Mouse (Mus musculus): ENCODE results near the gene Vezf1. TPM values are rescaled to one million over a fixed set of nuclear protein-coding genes. Genes with fewer than 3 reads are reported as not detected.

The Vezf1 gene
- total and polyA plus RNA-seq, 3 experiments, result 8.0 to 20.8 TPM; not detected in 1

GRCm38 (mm10) chr11:88045878-88046277, 22.2 kb upstream of the Vezf1 start (continued):
- TF ChIP-seq KAT2A (conservative IDR thresholded peaks at IDR 0.05; ENCODE audit: low read depth, low read length) (no peak), GABPA (IDR thresholded peaks at IDR 0.05; ENCODE audit: low read depth, low read length) (no peak), MXI1 (IDR thresholded peaks at IDR 0.05; ENCODE audit: low read depth, low read length) (peak; percentile 91), JUND (IDR thresholded peaks at IDR 0.05; ENCODE audit: low read depth, low read length) (no peak), MYC (IDR thresholded peaks at IDR 0.05; ENCODE audit: low read depth, low read length) (peak; percentile 82), SMC3 (IDR thresholded peaks at IDR 0.05; ENCODE audit: low read depth, low read length) (no peak), BHLHE40 (IDR thresholded peaks at IDR 0.05; ENCODE audit: borderline replicate concordance, low read depth, low read length) (0 out of 2 replicates have a peak, but pooled peaks have one; percentile 4), ZC3H11A (IDR thresholded peaks at IDR 0.05; ENCODE audit: low read depth, low read length) (no peak), ELF1 (IDR thresholded peaks at IDR 0.05; ENCODE audit: low read depth, low read length) (no peak), USF2 (IDR thresholded peaks at IDR 0.05; ENCODE audit: borderline replicate concordance in 1 of 2, insufficient read depth in 1 of 2, low read depth in 1 of 2, low read length in 2 of 2) (no peak), ZKSCAN1 (IDR thresholded peaks at IDR 0.05; ENCODE audit: low read depth, low read length) (no peak), HCFC1 (IDR thresholded peaks at IDR 0.05; ENCODE audit: low read depth, low read length) (0 out of 2 replicates have a peak, but pooled peaks have one; percentile 22), ETS1 (IDR thresholded peaks at IDR 0.05; ENCODE audit: low read depth, low read length) (peak; percentile 91), E2F4 (IDR thresholded peaks at IDR 0.05; ENCODE audit: borderline replicate concordance, low read depth, low read length) (no peak), CHD1 (IDR thresholded peaks at IDR 0.05; ENCODE audit: low read depth, low read length) (no peak), RAD21 (IDR thresholded peaks at IDR 0.05; ENCODE audit: low read depth, low read length) (no peak), USF1 (IDR thresholded peaks at IDR 0.05; ENCODE audit: low read depth, low read length) (peak; percentile 33; the same call in 1 of the 2 replicates), EP300 (IDR thresholded peaks at IDR 0.05; ENCODE audit: low read depth in 1 of 2, low read length in 2 of 2) (peak; percentile 3 to 33; a peak in 2 of 4 replicates), TCF12 (IDR thresholded peaks at IDR 0.05; ENCODE audit: low read depth, low read length) (no peak; the same call in 1 of the 2 replicates), RCOR1 (IDR thresholded peaks at IDR 0.05; ENCODE audit: low read depth, low read length) (peak; percentile 20; the same call in 1 of the 2 replicates), POLR2A (IDR thresholded peaks at IDR 0.05; ENCODE audit: control insufficient read depth in 1 of 2, insufficient read depth in 1 of 2, low read depth in 1 of 2, low read length in 2 of 2, poor library complexity in 1 of 2) (peak in 1 of 2 experiments; percentile 37; a peak in 2 of 4 replicates)

GRCm38 (mm10) chr11:88046323-88046937, 21.6 kb upstream of the Vezf1 start:
- Histone ChIP-seq H3K9me3 (replicated peaks; ENCODE audit: insufficient read depth, low read length) (no peaks in the 10 kb centered on the region), H3K9ac (ENCODE audit: control insufficient read depth, low read depth, low read length, poor library complexity, severe bottlenecking) (peak overlapping the region; percentile 91), H3K4me1 (ENCODE audit: control insufficient read depth in 1 of 2, insufficient read depth in 2 of 2, low read length in 2 of 2) (peaks cover 5 to 17% of the 10 kb centered on the region in 2 experiments), H3K27ac (ENCODE audit: control insufficient read depth, low read depth, low read length) (peak overlapping the region; percentile 98), H3K4me3 (ENCODE audit: control insufficient read depth in 1 of 2, insufficient read depth in 1 of 2, low read depth in 2 of 2, low read length in 2 of 2) (peak overlapping the region; percentile 63 to 71), H3K27me3 (ENCODE audit: control insufficient read depth in 1 of 2, insufficient read depth in 2 of 2, low read length in 2 of 2) (no peaks in the 10 kb centered on the region), H3K79me2 (ENCODE audit: control insufficient read depth, insufficient read depth, low read length, poor library complexity) (peaks cover 33% of the 10 kb centered on the region), H3K36me3 (ENCODE audit: control insufficient read depth in 1 of 2, insufficient read depth in 2 of 2, low read length in 2 of 2) (peaks cover 27 to 29% of the 10 kb centered on the region in 2 experiments)
- DNase-seq (ENCODE audit: low read depth, low spot score), result peak; percentile 90
- no peak for TF ChIP-seq ZNF384 (IDR thresholded peaks at IDR 0.05; ENCODE audit: low read depth, low read length)
- TF ChIP-seq TBP (IDR thresholded peaks at IDR 0.05; ENCODE audit: low read depth, low read length), result peak; percentile 98
- TF ChIP-seq NRF1 (IDR thresholded peaks at IDR 0.05; ENCODE audit: insufficient read depth, low read depth, low read length, poor library complexity, severe bottlenecking), result peak; percentile 14; the same call in 1 of the 2 replicates
- peak in 1 of 2 experiments; percentile 46; a peak in 1 of 4 replicates for TF ChIP-seq POLR2A (IDR thresholded peaks at IDR 0.05; ENCODE audit: control insufficient read depth in 1 of 2, insufficient read depth in 1 of 2, low read depth in 1 of 2, low read length in 2 of 2, poor library complexity in 1 of 2)
- peak; percentile 79 for TF ChIP-seq MAFK (IDR thresholded peaks at IDR 0.05; ENCODE audit: borderline replicate concordance, low read depth, low read length)
- TF ChIP-seq CHD1 (IDR thresholded peaks at IDR 0.05; ENCODE audit: low read depth, low read length), result peak; percentile 95; the same call in 1 of the 2 replicates
- no peak for TF ChIP-seq MEF2A (IDR thresholded peaks at IDR 0.05; ENCODE audit: extremely low read depth, insufficient replicate concordance, low read depth, low read length, poor library complexity, severe bottlenecking)
